Mouse (Mus musculus) myocyte (in vitro differentiated cells): Measurements from ENCODE around the gene Six2. TPM values are rescaled to one million over a fixed set of nuclear protein-coding genes. Genes with fewer than 3 reads are reported as not detected.

Experiments used
- H3K27me3 ChIP-seq: one replicate; pipeline ENCODE4 v1.6.1; 2011; ENCODE audit not compliant: control insufficient read depth, insufficient read depth, insufficient read length
- H3K36me3 ChIP-seq: one replicate; pipeline ENCODE4 v1.6.1; 2011; ENCODE audit not compliant: control insufficient read depth, insufficient read depth
- H3K4me2 ChIP-seq: one replicate; pipeline ENCODE4 v1.6.1; 2011; ENCODE audit warnings: low read depth, control low read depth
- H3K4me3 ChIP-seq: one replicate; pipeline ENCODE4 v1.5.1; 2011; ENCODE audit warnings: mild to moderate bottlenecking, control low read depth, moderate library complexity
- H3K79me2 ChIP-seq: one replicate; pipeline ENCODE4 v1.6.1; 2011; ENCODE audit not compliant: control insufficient read depth, insufficient read depth
- H3ac ChIP-seq: one replicate; pipeline ENCODE4 v1.6.1; 2011; ENCODE audit not compliant: control insufficient read depth, insufficient read length
- CEBPB ChIP-seq: IDR thresholded peaks from 2 replicates; pipeline ENCODE4 v1.6.1; 2011; ENCODE audit warnings: mild to moderate bottlenecking, moderate library complexity; ENCODE audit not compliant: poor library complexity, insufficient read depth, severe bottlenecking
- E2F4 ChIP-seq: IDR thresholded peaks from one replicate; pipeline ENCODE4 v1.6.1; 2011; ENCODE audit warnings: mild to moderate bottlenecking, control low read depth, moderate library complexity; ENCODE audit not compliant: insufficient read depth
- MAX ChIP-seq: IDR thresholded peaks from one replicate; pipeline ENCODE4 v1.6.1; 2011; ENCODE audit warnings: low read depth, mild to moderate bottlenecking, control low read depth
- MYOD1 ChIP-seq, 3 experiments: IDR thresholded peaks; one replicate each; pipeline ENCODE4 v1.6.1; 2011; ENCODE audit warnings: control low read depth in 2 of 3, low read depth in 2 of 3, mild to moderate bottlenecking in 2 of 3, moderate library complexity in 1 of 3; ENCODE audit not compliant: insufficient read length in 2 of 3, control insufficient read depth in 1 of 3
- MYOG ChIP-seq, 3 experiments: IDR thresholded peaks; one replicate each; pipeline ENCODE4 v1.6.1; 2011; ENCODE audit warnings: control low read depth in 2 of 3, low read depth in 2 of 3, mild to moderate bottlenecking in 2 of 3; ENCODE audit not compliant: insufficient read length in 2 of 3, control insufficient read depth in 1 of 3, insufficient read depth in 1 of 3
- POLR2A ChIP-seq: IDR thresholded peaks from one replicate; pipeline ENCODE4 v1.6.1; 2011; ENCODE audit warnings: low read depth, mild to moderate bottlenecking, control low read depth, moderate library complexity; ENCODE audit not compliant: insufficient read length
- POLR2AphosphoS2 ChIP-seq: IDR thresholded peaks from one replicate; pipeline ENCODE4 v1.6.1; 2011; ENCODE audit warnings: low read depth, control low read depth; ENCODE audit not compliant: insufficient read length
- REST ChIP-seq: IDR thresholded peaks from one replicate; pipeline ENCODE4 v1.6.1; 2011; ENCODE audit warnings: mild to moderate bottlenecking, control low read depth, moderate library complexity; ENCODE audit not compliant: insufficient read depth, insufficient read length
- SRF ChIP-seq: IDR thresholded peaks from one replicate; pipeline ENCODE4 v1.6.1; 2011; ENCODE audit warnings: low read depth; ENCODE audit not compliant: control insufficient read depth, insufficient read length
- TCF12 ChIP-seq: IDR thresholded peaks from one replicate; pipeline ENCODE4 v1.6.1; 2011; ENCODE audit warnings: mild to moderate bottlenecking, control low read depth; ENCODE audit not compliant: poor library complexity, insufficient read depth, severe bottlenecking
- TCF3 ChIP-seq: IDR thresholded peaks from one replicate; pipeline ENCODE4 v1.6.1; 2011; ENCODE audit warnings: low read depth, control low read depth; ENCODE audit not compliant: insufficient read length
- USF1 ChIP-seq: IDR thresholded peaks from one replicate; pipeline ENCODE4 v1.6.1; 2011; ENCODE audit warnings: low read depth, mild to moderate bottlenecking, control low read depth, moderate library complexity
- polyA plus RNA-seq: library from polyadenylated mRNA; unstranded; fragments of >200 nt; fragmentation: generic; extraction: Trizol; gene quantifications from one replicate; pipeline ENCODE4 v1.2.1, GENCODE M21; 2012; ENCODE audit warnings: missing spikeins

The Six2 gene
- polyA plus RNA-seq, 1 experiment = not detected

GRCm38 (mm10) chr17:85691701-85692536 is 3.8 kb upstream of the Six2 start:
- H3K79me2 ChIP-seq = no peaks in the 10 kb centered on the region
- no peak overlapping the region for H3K4me3 ChIP-seq
- TF ChIP-seq USF1 (no peak), CEBPB (no peak), REST (no peak), MYOG (IDR thresholded peaks at IDR 0.05; ENCODE audit: control insufficient read depth in 1 of 3, insufficient read depth in 1 of 3, insufficient read length in 2 of 3, low read depth in 2 of 3) (no peak), E2F4 (no peak), MYOD1 (IDR thresholded peaks at IDR 0.05; ENCODE audit: control insufficient read depth in 1 of 3, insufficient read length in 2 of 3, low read depth in 2 of 3) (no peak), TCF3 (no peak), MAX (no peak), TCF12 (no peak), SRF (no peak), POLR2A (no peak), POLR2AphosphoS2 (no peak)
- H3K4me2 ChIP-seq = no peak overlapping the region
- no peaks in the 10 kb centered on the region for H3K36me3 ChIP-seq
- no peaks in the 10 kb centered on the region for H3K27me3 ChIP-seq
- H3ac ChIP-seq = no peak overlapping the region

GRCm38 (mm10) chr17:85690969-85691335 is 2.9 kb upstream of the Six2 start:
- Histone ChIP-seq H3K27me3 (no peaks in the 10 kb centered on the region), H3K79me2 (no peaks in the 10 kb centered on the region), H3ac (no peak overlapping the region), H3K36me3 (no peaks in the 10 kb centered on the region), H3K4me2 (no peak overlapping the region), H3K4me3 (no peak overlapping the region)
- no peak for TF ChIP-seq MYOG (IDR thresholded peaks at IDR 0.05; ENCODE audit: control insufficient read depth in 1 of 3, insufficient read depth in 1 of 3, insufficient read length in 2 of 3, low read depth in 2 of 3)
- TF ChIP-seq POLR2A = no peak
- TF ChIP-seq E2F4 = no peak
- no peak for TF ChIP-seq MYOD1 (IDR thresholded peaks at IDR 0.05; ENCODE audit: control insufficient read depth in 1 of 3, insufficient read length in 2 of 3, low read depth in 2 of 3)
- TF ChIP-seq POLR2AphosphoS2 = no peak
- no peak for TF ChIP-seq TCF12
- TF ChIP-seq SRF = no peak
- no peak for TF ChIP-seq MAX
- TF ChIP-seq CEBPB = no peak

- Histone ChIP-seq H3K27me3 (no peaks in the 10 kb centered on the region), H3ac (no peak overlapping the region), H3K36me3 (no peaks in the 10 kb centered on the region), H3K4me2 (no peak overlapping the region), H3K79me2 (no peaks in the 10 kb centered on the region), H3K4me3 (no peak overlapping the region)
- TF ChIP-seq USF1 (no peak), POLR2A (no peak), TCF12 (no peak), POLR2AphosphoS2 (no peak), MAX (no peak), SRF (no peak), TCF3 (no peak)
These were observed 2.4 kb upstream of the Six2 start for GRCm38 (mm10) chr17:85690323-85690968.

DNA sequence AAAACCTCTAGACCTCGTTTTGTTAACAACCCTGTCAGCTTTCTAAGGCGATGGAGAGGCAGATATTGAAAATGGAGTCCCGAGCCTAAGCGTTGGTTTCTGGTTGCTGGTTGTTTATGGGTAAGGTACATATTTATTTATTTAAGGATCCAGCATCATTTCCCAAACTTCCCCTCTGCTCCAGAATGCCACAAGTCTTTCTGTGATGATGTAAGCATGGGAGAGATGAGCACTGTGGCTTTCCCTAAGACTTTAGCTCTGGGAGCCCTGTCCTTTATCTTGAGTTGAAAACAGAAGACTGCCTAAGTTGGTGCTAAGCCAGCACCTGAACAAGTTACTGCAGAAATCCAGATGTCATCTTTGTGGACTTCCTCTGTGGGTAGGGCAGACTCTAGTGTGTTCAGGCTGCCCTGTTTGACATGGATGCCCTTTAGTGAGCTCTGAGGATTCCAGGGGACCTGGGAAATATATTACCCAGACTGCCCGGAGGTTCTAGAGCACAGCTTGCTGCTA is 1.8 kb upstream of the Six2 start:
- H3K27me3 ChIP-seq = no peaks in the 10 kb centered on the region
- TF ChIP-seq POLR2A (no peak), MYOD1 (IDR thresholded peaks at IDR 0.05; ENCODE audit: control insufficient read depth in 1 of 3, insufficient read length in 2 of 3, low read depth in 2 of 3) (no peak), TCF3 (no peak), SRF (no peak), USF1 (no peak), E2F4 (no peak), MYOG (IDR thresholded peaks at IDR 0.05; ENCODE audit: control insufficient read depth in 1 of 3, insufficient read depth in 1 of 3, insufficient read length in 2 of 3, low read depth in 2 of 3) (no peak), MAX (no peak), REST (no peak), CEBPB (no peak), TCF12 (no peak)
- no peak overlapping the region for H3K4me2 ChIP-seq
- H3ac ChIP-seq = no peak overlapping the region
- no peak overlapping the region for H3K4me3 ChIP-seq
- H3K79me2 ChIP-seq = no peaks in the 10 kb centered on the region
- no peaks in the 10 kb centered on the region for H3K36me3 ChIP-seq
